Mouse (Mus musculus) midbrain, embryonic 10.5 days (tissue): ENCODE measurements around the gene Map3k5. TPM values are rescaled to one million over a fixed set of nuclear protein-coding genes. Genes with fewer than 3 reads are reported as not detected.

Experiments
- DNase-seq: peaks from one replicate; pipeline ENCODE4 v3.0.0-alpha.2; 2017; ENCODE audit warnings: low spot score
- H3K27ac ChIP-seq: fragments of 300-500 bp; sonication (generic); replicated peaks from 2 replicates; pipeline ENCODE4 v1.5.1; 2016; ENCODE audit warnings: mild to moderate bottlenecking
- H3K27me3 ChIP-seq: fragments of 300-500 bp; sonication (generic); 2 replicates; pipeline ENCODE4 v1.6.1; 2016; ENCODE audit warnings: low read depth, mild to moderate bottlenecking; ENCODE audit not compliant: poor library complexity, severe bottlenecking
- H3K36me3 ChIP-seq: fragments of 300-500 bp; sonication (generic); 2 replicates; pipeline ENCODE4 v1.6.1; 2016; ENCODE audit warnings: mild to moderate bottlenecking, moderate library complexity
- H3K4me1 ChIP-seq: fragments of 300-500 bp; sonication (generic); 2 replicates; pipeline ENCODE4 v1.6.1; 2016
- H3K4me3 ChIP-seq: fragments of 300-500 bp; sonication (generic); 2 replicates; pipeline ENCODE4 v1.5.1; 2016; ENCODE audit warnings: mild to moderate bottlenecking, moderate library complexity
- H3K9me3 ChIP-seq: fragments of 300-500 bp; sonication (generic); replicated peaks from 2 replicates; pipeline ENCODE4 v1.6.1; 2016; ENCODE audit warnings: mild to moderate bottlenecking
- WGBS: fragments of 180-500 bp; shearing (Covaris S2); methylation state at CpG from one replicate; pipeline ENCODE4 v1.1.7; 2016; 5-methylcytosine and 5-hydroxymethylcytosine counted together
- polyA plus RNA-seq: library from polyadenylated mRNA; unstranded; fragments of >200 nt; fragmentation: Nextera tagmentation; extraction: Ambion mirVana; gene quantifications from 2 replicates; pipeline ENCODE4 v1.2.1, GENCODE M21; 2016

The Map3k5 gene
- polyA plus RNA-seq, 1 experiment from 2014 or later = 0.32 TPM

DNA sequence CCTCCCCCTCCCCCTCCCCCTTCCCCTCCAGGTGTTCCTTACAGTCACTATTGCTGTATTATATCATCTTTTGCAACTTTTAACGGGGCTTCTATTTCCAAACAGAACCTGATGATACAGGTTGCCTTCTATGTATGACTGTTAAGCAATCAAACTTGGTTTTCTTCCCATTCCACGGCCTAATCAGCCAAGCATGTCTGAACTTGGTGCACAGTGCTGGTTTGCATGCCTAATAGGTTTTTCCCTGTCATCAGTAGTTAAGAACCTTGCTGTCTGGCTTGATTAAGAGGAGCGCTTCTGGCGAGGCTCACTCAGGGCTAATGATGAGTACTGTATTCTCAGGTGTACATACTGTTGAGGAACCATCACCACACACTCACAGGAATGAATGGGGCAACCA lies 239.5 kb downstream of the Map3k5 start:
- Histone ChIP-seq H3K4me1 (peaks cover 39% of the 10 kb centered on the region), H3K9me3 (no peaks in the 10 kb centered on the region), H3K27ac (no peak overlapping the region), H3K4me3 (no peak overlapping the region), H3K27me3 (peaks cover 14% of the 10 kb centered on the region), H3K36me3 (no peaks in the 10 kb centered on the region)
- WGBS = 91% methylated on average over 4 of the region's 4 CpGs
- no peak for DNase-seq

DNA sequence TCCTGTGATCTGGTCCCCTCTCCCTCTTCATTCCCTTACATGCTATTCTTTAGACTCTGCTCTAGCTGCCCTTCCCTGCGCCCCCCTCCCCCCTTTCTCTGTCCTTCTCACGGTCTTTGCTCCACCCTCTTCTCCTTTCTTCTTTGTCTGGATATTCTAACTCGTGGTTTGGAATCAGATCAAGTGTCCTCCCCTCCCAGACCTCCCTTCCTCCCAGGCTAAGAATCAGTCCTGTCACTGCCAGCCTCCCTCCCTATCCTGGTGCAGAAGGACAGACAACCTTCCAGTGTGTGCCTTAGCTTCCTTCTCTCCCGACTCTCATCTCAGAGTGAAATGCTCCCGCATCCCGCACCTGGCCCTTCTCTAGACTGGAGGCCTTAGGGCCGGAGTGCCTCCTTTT lies 241.8 kb downstream of the Map3k5 start:
- Histone ChIP-seq H3K9me3 (no peaks in the 10 kb centered on the region), H3K4me1 (peaks cover 21% of the 10 kb centered on the region), H3K27me3 (peaks cover 8% of the 10 kb centered on the region), H3K27ac (no peak overlapping the region), H3K4me3 (no peak overlapping the region), H3K36me3 (no peaks in the 10 kb centered on the region)
- 71% methylated on average over 7 of the region's 7 CpGs for WGBS
- DNase-seq = no peak

DNA sequence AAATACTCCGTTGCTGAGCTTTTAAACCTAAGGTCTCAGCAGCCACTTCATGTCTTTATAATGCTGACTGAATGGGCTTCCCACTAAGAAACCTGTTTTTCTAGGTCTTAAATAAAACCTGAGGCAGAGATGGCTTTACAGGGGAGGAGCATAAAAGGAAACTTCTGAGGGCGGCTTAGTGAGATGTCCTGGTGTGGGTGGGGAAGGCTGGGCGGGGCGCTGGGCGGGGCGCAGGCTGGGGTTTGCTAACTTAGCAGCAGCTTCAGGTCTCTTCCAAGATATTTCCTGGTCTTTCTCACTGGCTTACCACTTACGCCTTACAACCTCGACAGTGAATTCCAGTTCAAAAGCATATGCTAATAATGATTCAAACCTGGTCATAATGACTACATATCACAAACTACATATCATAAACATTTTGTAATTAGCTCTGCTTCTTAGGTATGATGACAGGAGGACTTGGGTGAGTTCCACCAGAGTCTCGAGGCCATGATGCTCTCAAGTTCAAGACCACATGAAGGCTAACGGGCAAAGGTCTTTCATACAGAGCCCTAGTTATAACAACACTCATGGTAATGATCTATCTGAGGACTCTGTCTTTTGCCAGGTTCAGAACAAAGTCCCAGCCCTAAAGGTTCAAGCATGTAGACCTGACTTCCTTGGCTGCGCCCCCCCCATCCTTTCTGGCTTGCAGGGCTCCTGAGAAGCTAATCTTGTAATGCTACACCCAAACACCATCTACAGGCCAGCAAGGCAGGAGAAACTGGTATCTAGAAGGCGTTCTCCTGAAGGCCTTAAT lies 244.7 kb downstream of the Map3k5 start:
- Histone ChIP-seq H3K4me1 (peaks cover 15% of the 10 kb centered on the region), H3K27me3 (peaks cover 4% of the 10 kb centered on the region; the same call in 1 of the 2 replicates), H3K27ac (no peak overlapping the region), H3K4me3 (no peak overlapping the region), H3K36me3 (no peaks in the 10 kb centered on the region), H3K9me3 (no peaks in the 10 kb centered on the region)
- no peak for DNase-seq
- WGBS = 40% methylated on average over 12 of the region's 12 CpGs

DNA sequence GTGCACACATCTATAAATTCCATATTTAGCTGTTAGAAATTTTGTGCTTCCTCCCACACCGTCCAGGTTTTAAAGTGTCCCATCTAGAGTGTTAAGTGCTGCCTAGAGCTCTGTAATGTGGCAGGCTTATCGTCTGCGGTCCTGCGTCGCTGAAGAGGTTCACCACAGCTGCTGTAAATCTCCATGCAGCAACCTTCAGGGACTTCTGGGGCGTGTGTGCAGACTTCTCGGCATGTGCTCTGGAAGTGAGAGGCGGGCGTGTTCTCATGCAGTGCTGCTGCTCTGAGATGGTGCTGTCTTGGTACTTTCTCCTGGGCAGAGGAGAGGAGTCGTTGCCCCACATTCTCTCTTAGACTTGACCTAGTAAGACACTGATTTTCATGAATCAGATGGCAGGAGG lies 246.9 kb downstream of the Map3k5 start:
- Histone ChIP-seq H3K9me3 (no peaks in the 10 kb centered on the region), H3K27ac (no peak overlapping the region), H3K27me3 (peaks cover 4% of the 10 kb centered on the region; the same call in 1 of the 2 replicates), H3K4me3 (no peak overlapping the region), H3K4me1 (peaks cover 11% of the 10 kb centered on the region), H3K36me3 (no peaks in the 10 kb centered on the region)
- WGBS = 68% methylated on average over 10 of the region's 10 CpGs
- DNase-seq = no peak

DNA sequence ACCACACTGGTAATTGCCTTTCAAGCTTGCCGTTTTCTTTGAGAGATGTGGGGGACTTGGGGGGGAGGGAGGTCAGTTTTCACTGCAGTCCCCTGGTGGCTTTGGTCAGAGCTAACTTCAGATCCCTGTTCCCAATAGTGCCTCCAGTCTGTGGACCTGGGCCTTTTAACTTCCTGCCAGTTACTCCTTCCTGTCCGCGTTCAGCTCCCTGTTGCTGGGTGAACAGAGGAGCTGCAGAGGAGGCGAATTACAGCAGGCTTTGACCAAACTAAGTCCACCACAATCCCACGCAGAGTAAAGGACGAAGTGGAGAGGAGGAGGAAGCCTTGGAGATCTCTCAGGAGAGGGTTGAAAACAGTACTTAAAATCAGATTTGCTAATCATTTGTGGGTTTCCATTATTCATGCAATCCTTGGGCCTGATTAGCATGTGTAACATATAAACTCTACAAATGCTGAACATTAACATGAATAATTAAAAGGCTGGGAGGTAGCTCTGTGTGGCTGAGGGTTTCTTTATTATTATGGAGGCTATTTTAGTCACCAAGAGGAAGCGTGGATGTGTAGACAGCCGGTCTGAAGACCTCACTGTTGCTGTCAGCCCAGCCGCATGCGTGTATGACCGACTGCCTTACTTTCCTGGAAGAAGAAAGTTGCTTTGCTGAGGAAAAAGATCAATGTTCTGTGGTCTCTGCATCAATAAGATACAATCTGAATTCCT lies 247.6 kb downstream of the Map3k5 start:
- Histone ChIP-seq H3K27me3 (peaks cover 4% of the 10 kb centered on the region; the same call in 1 of the 2 replicates), H3K27ac (no peak overlapping the region), H3K4me1 (peaks cover 10% of the 10 kb centered on the region), H3K36me3 (no peaks in the 10 kb centered on the region), H3K4me3 (no peak overlapping the region), H3K9me3 (no peaks in the 10 kb centered on the region)
- no peak for DNase-seq
- WGBS = 66% methylated on average over 11 of the region's 11 CpGs

DNA sequence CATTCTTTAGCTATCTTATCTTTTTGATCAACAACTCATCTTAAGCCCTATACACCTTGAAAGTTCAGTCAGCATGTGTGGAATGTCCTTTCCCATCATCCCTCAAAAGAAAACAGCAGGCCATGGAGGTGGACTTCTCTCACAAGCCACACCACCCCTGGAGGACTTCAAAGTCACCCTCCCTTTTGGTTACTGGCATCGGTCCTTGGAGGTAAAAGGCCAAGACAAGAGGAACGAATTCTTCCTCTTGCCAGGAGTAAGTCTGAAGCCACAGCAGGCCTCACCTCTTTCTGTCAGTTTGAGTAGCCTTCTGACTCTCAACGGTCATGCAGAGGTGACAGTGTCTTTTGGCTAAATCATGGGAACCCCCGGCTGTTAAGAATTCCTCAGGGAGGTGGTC lies 250.1 kb downstream of the Map3k5 start:
- peaks cover 4% of the 10 kb centered on the region; the same call in 1 of the 2 replicates for H3K27me3 ChIP-seq
- H3K9me3 ChIP-seq = no peaks in the 10 kb centered on the region
- no peaks in the 10 kb centered on the region for H3K36me3 ChIP-seq
- DNase-seq = no peak
- H3K4me1 ChIP-seq = peaks cover 6% of the 10 kb centered on the region; the same call in 1 of the 2 replicates
- no peak overlapping the region for H3K27ac ChIP-seq
- WGBS = 88% methylated on average over 4 of the region's 4 CpGs
- no peak overlapping the region for H3K4me3 ChIP-seq

DNA sequence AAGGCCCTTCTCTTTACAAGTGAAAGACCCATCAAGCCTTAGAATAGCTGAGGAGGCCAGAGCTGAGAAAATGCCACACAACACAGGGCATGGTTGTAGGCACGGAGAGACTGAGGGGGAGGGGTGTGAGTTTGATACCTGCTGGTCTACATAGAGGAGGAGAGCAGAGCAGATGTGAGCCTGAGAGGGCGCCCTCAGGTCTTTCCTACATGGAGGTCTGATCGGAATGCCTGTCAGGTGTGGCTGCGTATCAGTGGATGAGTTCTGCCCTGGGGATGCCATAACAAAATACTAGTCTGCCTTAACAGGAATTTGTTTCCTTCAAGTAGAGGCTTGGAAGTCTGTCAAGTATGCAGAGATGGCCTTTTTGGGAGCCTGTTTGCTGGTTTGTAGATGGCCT lies 251.0 kb downstream of the Map3k5 start:
- Histone ChIP-seq H3K27ac (no peak overlapping the region), H3K27me3 (peaks cover 4% of the 10 kb centered on the region; the same call in 1 of the 2 replicates), H3K9me3 (no peaks in the 10 kb centered on the region), H3K4me3 (no peak overlapping the region), H3K36me3 (no peaks in the 10 kb centered on the region), H3K4me1 (peaks cover 6% of the 10 kb centered on the region; the same call in 1 of the 2 replicates)
- no peak for DNase-seq
- WGBS = 90% methylated on average over 4 of the region's 4 CpGs

DNA sequence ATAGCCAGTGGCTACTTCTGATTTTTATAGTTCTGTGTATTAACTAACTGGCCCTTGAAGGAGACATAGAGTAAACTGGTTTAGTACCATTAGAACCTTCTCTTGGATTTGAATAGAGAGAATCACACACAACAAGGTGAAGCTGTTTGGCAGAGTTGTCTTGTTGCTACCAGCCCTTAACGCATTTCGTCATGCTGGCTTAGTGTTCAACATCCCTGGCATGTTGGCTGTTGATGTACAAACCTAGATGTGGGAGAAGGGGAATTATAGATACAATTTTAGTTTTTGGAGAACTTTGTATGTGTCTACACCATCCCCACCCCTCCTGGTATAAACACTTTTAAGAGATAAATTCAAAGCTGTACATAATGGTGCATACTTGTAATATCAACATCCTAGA lies 251.5 kb downstream of the Map3k5 start:
- H3K27me3 ChIP-seq = no peaks in the 10 kb centered on the region
- H3K36me3 ChIP-seq = no peaks in the 10 kb centered on the region
- H3K27ac ChIP-seq = no peak overlapping the region
- no peak overlapping the region for H3K4me3 ChIP-seq
- peaks cover 6% of the 10 kb centered on the region; the same call in 1 of the 2 replicates for H3K4me1 ChIP-seq
- 93% methylated on average over 2 of the region's 2 CpGs for WGBS
- H3K9me3 ChIP-seq = no peaks in the 10 kb centered on the region
- no peak for DNase-seq

DNA sequence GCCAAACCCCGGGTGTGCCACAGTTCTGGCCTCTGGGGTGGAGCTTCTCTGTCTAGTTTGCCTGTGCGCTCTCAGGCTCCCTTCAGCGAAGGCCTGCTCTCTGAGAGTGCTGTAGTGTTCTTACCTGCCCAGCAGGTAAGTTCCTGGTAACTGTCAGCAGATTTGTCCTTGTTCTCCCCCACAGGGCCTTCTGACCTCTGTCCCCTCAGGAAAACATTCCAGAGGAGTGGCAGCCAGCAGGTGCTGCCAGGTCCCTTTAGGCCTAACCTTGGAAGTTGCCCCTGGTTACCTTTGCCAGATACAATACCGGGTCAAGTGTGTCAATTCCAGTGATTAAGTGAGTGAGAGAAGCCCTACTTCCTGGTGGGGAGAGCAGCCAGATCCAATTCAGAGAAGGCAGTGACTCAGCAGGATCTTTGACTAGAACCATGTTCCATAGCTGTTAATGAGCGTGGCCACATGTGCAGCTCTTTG lies 252.6 kb downstream of the Map3k5 start:
- no peaks in the 10 kb centered on the region for H3K27me3 ChIP-seq
- H3K4me1 ChIP-seq = peaks cover 3% of the 10 kb centered on the region; the same call in 1 of the 2 replicates
- no peak overlapping the region for H3K4me3 ChIP-seq
- H3K27ac ChIP-seq = no peak overlapping the region
- H3K36me3 ChIP-seq = no peaks in the 10 kb centered on the region
- no peaks in the 10 kb centered on the region for H3K9me3 ChIP-seq
- 84% methylated on average over 5 of the region's 5 CpGs for WGBS
- DNase-seq = no peak

DNA sequence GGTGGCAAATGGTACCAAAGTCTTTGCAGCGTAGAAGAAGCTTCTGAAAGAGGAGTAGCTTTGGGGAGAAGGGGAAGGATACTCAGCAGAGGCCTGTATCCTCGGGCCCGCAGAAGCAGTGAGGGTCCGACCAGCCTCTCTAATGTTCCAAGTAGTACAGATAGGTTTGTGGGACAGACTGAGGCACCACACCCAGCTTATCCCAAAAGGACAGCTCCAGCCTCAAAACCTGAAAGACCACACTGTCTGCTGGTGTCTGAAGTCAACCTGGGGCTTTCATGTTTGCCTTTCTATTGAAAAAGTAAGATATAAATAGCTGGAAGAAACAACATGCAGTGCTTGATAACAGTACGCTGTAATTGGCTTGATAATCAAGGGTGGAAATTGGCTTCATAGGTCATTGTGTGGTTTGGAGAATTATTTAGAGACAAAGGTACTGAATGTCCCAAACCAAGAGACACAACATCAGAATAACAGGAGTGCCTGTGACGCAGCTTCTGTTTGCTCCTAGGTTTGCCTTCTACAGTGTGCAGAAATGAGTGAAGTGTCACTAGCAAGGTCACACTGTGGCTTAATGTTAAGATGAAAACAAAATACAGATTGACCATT lies 256.0 kb downstream of the Map3k5 start:
- 92% methylated on average over 6 of the region's 6 CpGs for WGBS
- no peak overlapping the region for H3K4me3 ChIP-seq
- no peak for DNase-seq
- H3K27me3 ChIP-seq = no peaks in the 10 kb centered on the region
- peaks cover 21% of the 10 kb centered on the region for H3K4me1 ChIP-seq
- H3K9me3 ChIP-seq = no peaks in the 10 kb centered on the region
- H3K27ac ChIP-seq = no peak overlapping the region
- H3K36me3 ChIP-seq = no peaks in the 10 kb centered on the region
